8 mouse cellular contexts compared by ENCODE assay signal in genomic region chr3:88324951-88325405, GRCm38 (mm10). TPM values are rescaled to one million over a fixed set of nuclear protein-coding genes. Genes with fewer than 3 reads are reported as not detected.
DNase-seq lines count a peak whose midpoint lies in the region; ATAC-seq and TF ChIP-seq lines count a peak whose summit lies in the region.

Gene Glmp, plus strand, starts transcription at chr3:88325023.

- WGBS in bone marrow, adult 2 months = 2% methylated on average over 10 of the region's 10 CpGs
- under 1% methylated on average over 10 of the region's 10 CpGs for WGBS in embryonic facial prominence, embryonic 15.5 days
- under 1% methylated on average over 10 of the region's 10 CpGs for WGBS in heart, embryonic 10.5 days
- 1% methylated on average over 10 of the region's 10 CpGs for WGBS in kidney, embryonic 14.5 days
- WGBS in midbrain, postnatal 0 days = under 1% methylated on average over 10 of the region's 10 CpGs

- peak; percentile 86 for DNase-seq in heart, embryonic 10.5 days (ENCODE audit: low spot score)
- peak; percentile 66 for DNase-seq in liver
- DNase-seq in midbrain, postnatal 0 days (ENCODE audit: low spot score) = peak; percentile 80
- DNase-seq in splenic B cell, adult 2 months (ENCODE audit: low read depth, low spot score) = peak; percentile 74

- peaks cover 22% of the 10 kb centered on the region for H3K79me2 ChIP-seq in C2C12 (ENCODE audit: control insufficient read depth, insufficient read depth)

- no peaks in the 10 kb centered on the region for H3K9me3 ChIP-seq in embryonic facial prominence, embryonic 15.5 days (replicated peaks)
- H3K9me3 ChIP-seq in heart, embryonic 10.5 days = no peaks in the 10 kb centered on the region
- H3K9me3 ChIP-seq in kidney, embryonic 14.5 days (ENCODE audit: control insufficient read depth, low read length) = no peaks in the 10 kb centered on the region
- H3K9me3 ChIP-seq in midbrain, postnatal 0 days (ENCODE audit: low read length) = no peaks in the 10 kb centered on the region

- no peak for TF ChIP-seq POLR2A in bone marrow, adult 2 months (IDR thresholded peaks at IDR 0.05; ENCODE audit: borderline replicate concordance, control insufficient read depth, low read depth, low read length)

- H3K4me2 ChIP-seq in embryonic facial prominence, embryonic 15.5 days (replicated peaks) = peak within 1 kb of the TSS; percentile 83
- peak within 1 kb of the TSS; percentile 91 for H3K4me2 ChIP-seq in kidney, embryonic 14.5 days (replicated peaks; ENCODE audit: low read depth, low read length)
- peak within 1 kb of the TSS; percentile 59 for H3K4me2 ChIP-seq in midbrain, postnatal 0 days (ENCODE audit: low read depth, low read length, poor library complexity, severe bottlenecking)

- H3K4me1 ChIP-seq in bone marrow, adult 2 months (ENCODE audit: control insufficient read depth, insufficient read depth, low read length) = peaks cover 2% of the 10 kb centered on the region; the same call in 1 of the 2 replicates
- peaks cover 13% of the 10 kb centered on the region for H3K4me1 ChIP-seq in embryonic facial prominence, embryonic 15.5 days
- peaks cover 13% of the 10 kb centered on the region for H3K4me1 ChIP-seq in heart, embryonic 10.5 days
- peaks cover 8% of the 10 kb centered on the region; the same call in 1 of the 2 replicates for H3K4me1 ChIP-seq in kidney, embryonic 14.5 days (ENCODE audit: control insufficient read depth, insufficient read depth, low read length)
- peaks cover 6% of the 10 kb centered on the region for H3K4me1 ChIP-seq in midbrain, postnatal 0 days (ENCODE audit: insufficient read depth, low read length)

- peak within 1 kb of the TSS; percentile 53 for H3K9ac ChIP-seq in embryonic facial prominence, embryonic 15.5 days
- H3K9ac ChIP-seq in kidney, embryonic 14.5 days (ENCODE audit: low read depth, low read length) = peak within 1 kb of the TSS; percentile 78
- peak within 1 kb of the TSS; percentile 59 for H3K9ac ChIP-seq in midbrain, postnatal 0 days (replicated peaks; ENCODE audit: low read length, poor library complexity, severe bottlenecking)

- peaks cover 43% of the 10 kb centered on the region for H3K36me3 ChIP-seq in C2C12 (ENCODE audit: control insufficient read depth, insufficient read depth)
- H3K36me3 ChIP-seq in embryonic facial prominence, embryonic 15.5 days = peaks cover 48% of the 10 kb centered on the region
- peaks cover 71% of the 10 kb centered on the region for H3K36me3 ChIP-seq in heart, embryonic 10.5 days
- H3K36me3 ChIP-seq in kidney, embryonic 14.5 days (ENCODE audit: control insufficient read depth, insufficient read depth, low read length) = peaks cover 55% of the 10 kb centered on the region
- H3K36me3 ChIP-seq in midbrain, postnatal 0 days (ENCODE audit: insufficient read depth, low read length) = peaks cover 45% of the 10 kb centered on the region
- H3K36me3 ChIP-seq in splenic B cell, adult 2 months (ENCODE audit: control insufficient read depth, insufficient read depth, low read length, poor library complexity, severe bottlenecking) = peaks cover 6% of the 10 kb centered on the region

- peak within 1 kb of the TSS; percentile 56 for H3K4me3 ChIP-seq in C2C12 (ENCODE audit: insufficient read depth, poor library complexity, severe bottlenecking)
- peak within 1 kb of the TSS; percentile 73 for H3K4me3 ChIP-seq in bone marrow, adult 2 months (replicated peaks; ENCODE audit: control insufficient read depth, low read depth, low read length)
- peak within 1 kb of the TSS; percentile 62 for H3K4me3 ChIP-seq in embryonic facial prominence, embryonic 15.5 days (replicated peaks)
- H3K4me3 ChIP-seq in heart, embryonic 10.5 days = peak within 1 kb of the TSS; percentile 74
- peak within 1 kb of the TSS; percentile 72 for H3K4me3 ChIP-seq in kidney, embryonic 14.5 days (ENCODE audit: low read length)
- peak within 1 kb of the TSS; percentile 55 for H3K4me3 ChIP-seq in midbrain, postnatal 0 days (ENCODE audit: low read depth, low read length)

- TF ChIP-seq CTCF in C2C12 (IDR thresholded peaks at IDR 0.05; ENCODE audit: control insufficient read depth, insufficient read depth, insufficient read length) = no peak
- no peak for TF ChIP-seq CTCF in bone marrow, adult 2 months (IDR thresholded peaks at IDR 0.05; ENCODE audit: control insufficient read depth, insufficient read depth, low read length)
- TF ChIP-seq CTCF in midbrain, postnatal 0 days (IDR thresholded peaks at IDR 0.05) = no peak

- H3ac ChIP-seq in C2C12 (ENCODE audit: control insufficient read depth, insufficient read length, low read depth) = peak within 1 kb of the TSS; percentile 87

- no peak; the same call in 1 of the 2 replicates for ATAC-seq in embryonic facial prominence, embryonic 15.5 days (ENCODE audit: insufficient number of reproducible peaks, low FRiP score, low TSS enrichment, low read depth)
- ATAC-seq in kidney, embryonic 14.5 days (ENCODE audit: low FRiP score, low TSS enrichment) = peak; percentile 78
- ATAC-seq in midbrain, postnatal 0 days (ENCODE audit: low FRiP score) = peak; percentile 78; the same call in 1 of the 2 replicates

- peaks cover 17% of the 10 kb centered on the region for H3K79me3 ChIP-seq in C2C12 (ENCODE audit: low read depth)

- 0 out of 2 replicates have a peak within 1 kb of the TSS, but pooled peaks have one; percentile 16 for H3K27ac ChIP-seq in bone marrow, adult 2 months (ENCODE audit: control insufficient read depth, insufficient read depth, low read depth, low read length, poor library complexity)
- peak within 1 kb of the TSS; percentile 53; the same call in 1 of the 2 replicates for H3K27ac ChIP-seq in embryonic facial prominence, embryonic 15.5 days (replicated peaks)
- H3K27ac ChIP-seq in heart, embryonic 10.5 days = peak within 1 kb of the TSS; percentile 81
- no peak within 1 kb of the TSS for H3K27ac ChIP-seq in kidney, embryonic 14.5 days (ENCODE audit: low read depth, low read length)
- no peak within 1 kb of the TSS for H3K27ac ChIP-seq in midbrain, postnatal 0 days (ENCODE audit: low read depth, low read length)

- H3K27me3 ChIP-seq in C2C12 (ENCODE audit: control insufficient read depth, insufficient read depth, insufficient read length) = no peaks in the 10 kb centered on the region
- H3K27me3 ChIP-seq in embryonic facial prominence, embryonic 15.5 days = no peaks in the 10 kb centered on the region
- no peaks in the 10 kb centered on the region for H3K27me3 ChIP-seq in heart, embryonic 10.5 days (ENCODE audit: insufficient read depth, poor library complexity, severe bottlenecking)
- no peaks in the 10 kb centered on the region for H3K27me3 ChIP-seq in kidney, embryonic 14.5 days (ENCODE audit: control insufficient read depth, insufficient read depth, low read length)
- H3K27me3 ChIP-seq in midbrain, postnatal 0 days (ENCODE audit: insufficient read depth, low read length) = no peaks in the 10 kb centered on the region
- no peaks in the 10 kb centered on the region for H3K27me3 ChIP-seq in splenic B cell, adult 2 months (ENCODE audit: control insufficient read depth, insufficient read depth, low read length, poor library complexity, severe bottlenecking)

TF ChIP-seq in C2C12, 6 proteins besides CTCF, POLR2A, EP300 and RAD21:
- TF ChIP-seq MAX (IDR thresholded peaks at IDR 0.05) (no peak), USF1 (IDR thresholded peaks at IDR 0.05; ENCODE audit: low read depth) (peak; percentile 96)
TF ChIP-seq in C2C12: peak in this region for 1.

RNA-seq across cellular contexts. Expression of gene Glmp, which starts in this region (rescaled TPM):
- 173 TPM for polyA plus RNA-seq in C2C12 (2012; fragmentation: generic; extraction: Trizol)
- polyA plus RNA-seq in bone marrow, adult 2 months (2011; ENCODE audit: insufficient read depth, insufficient read length, low replicate concordance, missing spikeins) = 18.0 and 79.0 TPM in 2 replicates
- polyA plus RNA-seq in embryonic facial prominence, embryonic 15.5 days (2015; fragmentation: Nextera tagmentation; extraction: Ambion mirVana) = 212 and 214 TPM in 2 replicates
- 164 and 179 TPM in 2 replicates for polyA plus RNA-seq in heart, embryonic 10.5 days (2016; fragmentation: Nextera tagmentation; extraction: Ambion mirVana)
- 114 and 138 TPM in 2 replicates for polyA plus RNA-seq in kidney, embryonic 14.5 days (2014; fragmentation: Nextera tagmentation; extraction: Ambion mirVana)
- total RNA-seq in midbrain, postnatal 0 days (2014; rRNA removed) = 28.5 and 39.2 TPM in 2 replicates
- 106 and 109 TPM in 2 replicates for polyA plus RNA-seq in midbrain, postnatal 0 days (2015; fragmentation: Nextera tagmentation; extraction: Ambion mirVana)

Comparison
In these comparisons a context has a peak if more than half of its experiments do, and no peak if none do; other contexts are left out.
1. H3K27ac ChIP-seq: peak in bone marrow, adult 2 months (single experiment), embryonic facial prominence, embryonic 15.5 days (single experiment) and heart, embryonic 10.5 days (single experiment); none in kidney, embryonic 14.5 days (single experiment) and midbrain, postnatal 0 days (single experiment).
2. Peak in every context shown above with its lines, with median percentiles within 50 percentile points of each other: H3K4me3 ChIP-seq, H3K4me2 ChIP-seq, H3K9ac ChIP-seq and DNase-seq.